Mouse (Mus musculus): ENCODE results near the gene Camk2b. TPM values are rescaled to one million over a fixed set of nuclear protein-coding genes. Genes with fewer than 3 reads are reported as not detected.

Gene Camk2b
- polyA plus RNA-seq, 1 experiment from 2014 or later: 2.7 TPM

DNA sequence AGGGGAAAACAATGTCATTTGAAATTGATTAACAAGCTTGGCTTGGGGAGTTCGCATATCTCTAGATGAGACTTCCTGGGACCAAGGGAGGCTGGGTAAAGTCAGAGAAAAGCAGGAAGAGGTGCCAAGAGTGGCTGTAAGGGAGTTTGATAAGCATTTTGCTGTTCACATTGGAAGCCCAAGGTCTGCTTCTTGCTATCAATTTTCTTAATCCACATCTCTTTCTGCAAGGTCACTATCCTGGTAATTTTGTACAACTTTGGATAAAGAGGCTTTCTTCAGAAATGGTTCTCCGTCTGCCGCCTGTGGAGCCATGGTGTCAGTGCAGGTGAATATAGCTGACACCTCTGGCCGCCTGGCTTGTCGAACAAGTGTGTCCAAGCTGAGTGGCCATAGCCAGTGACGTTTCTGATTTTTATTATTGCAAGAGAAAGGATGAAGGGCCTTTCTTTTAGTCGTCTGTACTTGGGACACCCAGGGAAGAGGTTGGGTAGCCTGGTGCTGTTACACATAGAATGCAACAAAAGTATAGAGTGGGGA lies 111.1 kb downstream of the Camk2b start:
- Histone ChIP-seq H3K4me1 (ENCODE audit: control insufficient read depth, insufficient read depth, low read length) (peaks cover 22% of the 10 kb centered on the region; the same call in 1 of the 2 replicates), H3K9ac (ENCODE audit: low read depth, low read length) (peak overlapping the region; percentile 91), H3K36me3 (ENCODE audit: control insufficient read depth, insufficient read depth, low read length) (no peaks in the 10 kb centered on the region; the same call in 1 of the 2 replicates), H3K4me3 (ENCODE audit: low read depth, low read length) (peak overlapping the region; percentile 77), H3K27me3 (ENCODE audit: control insufficient read depth, insufficient read depth, low read length) (no peaks in the 10 kb centered on the region), H3K27ac (ENCODE audit: low read depth, low read length) (peak overlapping the region; percentile 87), H3K9me3 (replicated peaks; ENCODE audit: control insufficient read depth, low read length) (no peaks in the 10 kb centered on the region), H3K4me2 (peak overlapping the region; percentile 80)
- 6% methylated on average over 7 of the region's 7 CpGs for WGBS (ENCODE audit: insufficient replicate concordance)
- ATAC-seq (replicated peaks; ENCODE audit: insufficient number of reproducible peaks, low FRiP score, low TSS enrichment): peak; percentile 64

- no peak for ATAC-seq (replicated peaks; ENCODE audit: insufficient number of reproducible peaks, low FRiP score, low TSS enrichment)
- Histone ChIP-seq H3K27me3 (ENCODE audit: control insufficient read depth, insufficient read depth, low read length) (no peaks in the 10 kb centered on the region), H3K4me3 (ENCODE audit: low read depth, low read length) (no peak overlapping the region), H3K4me1 (ENCODE audit: control insufficient read depth, insufficient read depth, low read length) (peaks cover 24% of the 10 kb centered on the region; the same call in 1 of the 2 replicates), H3K9me3 (replicated peaks; ENCODE audit: control insufficient read depth, low read length) (no peaks in the 10 kb centered on the region), H3K27ac (ENCODE audit: low read depth, low read length) (no peak overlapping the region), H3K36me3 (ENCODE audit: control insufficient read depth, insufficient read depth, low read length) (no peaks in the 10 kb centered on the region; the same call in 1 of the 2 replicates), H3K4me2 (no peak overlapping the region), H3K9ac (ENCODE audit: low read depth, low read length) (no peak overlapping the region)
- 68% methylated on average over 5 of the region's 5 CpGs for WGBS (ENCODE audit: insufficient replicate concordance)
These were observed 111.7 kb downstream of the Camk2b start for GRCm38 (mm10) chr11:5954435-5954834.

DNA sequence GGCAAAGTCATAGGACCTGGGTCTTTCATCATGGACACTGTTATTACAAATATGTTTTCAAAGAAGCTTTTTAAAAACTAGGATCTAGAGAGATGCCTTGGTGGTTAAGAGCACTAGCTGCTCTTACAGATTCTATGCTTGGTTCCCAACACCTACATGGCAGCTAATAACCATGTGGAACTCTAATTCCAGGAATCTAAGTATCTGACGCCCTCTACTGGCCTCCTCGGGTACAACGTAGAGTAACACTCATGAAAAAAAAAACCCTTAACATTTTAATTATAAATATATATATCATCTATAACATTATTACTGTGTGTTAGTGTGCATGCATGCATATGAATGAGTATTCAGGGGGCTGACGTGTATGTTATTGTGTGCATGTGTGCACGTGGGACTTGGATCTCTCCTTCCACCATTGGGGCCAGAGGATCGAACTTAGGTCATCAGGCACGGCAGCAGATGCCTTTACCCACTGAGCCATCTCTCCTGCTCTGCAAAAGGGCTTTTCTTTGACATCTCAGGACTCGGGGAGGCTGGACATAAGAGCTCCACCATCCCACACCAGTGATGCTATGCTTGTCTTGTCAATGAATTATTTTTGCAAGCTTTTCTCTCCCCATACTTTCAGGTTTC lies 112.9 kb downstream of the Camk2b start:
- Histone ChIP-seq H3K27me3 (ENCODE audit: control insufficient read depth, insufficient read depth, low read length) (no peaks in the 10 kb centered on the region), H3K9me3 (replicated peaks; ENCODE audit: control insufficient read depth, low read length) (no peaks in the 10 kb centered on the region), H3K4me2 (no peak overlapping the region), H3K4me1 (ENCODE audit: control insufficient read depth, insufficient read depth, low read length) (peaks cover 28% of the 10 kb centered on the region; the same call in 1 of the 2 replicates), H3K36me3 (ENCODE audit: control insufficient read depth, insufficient read depth, low read length) (no peaks in the 10 kb centered on the region; the same call in 1 of the 2 replicates), H3K27ac (ENCODE audit: low read depth, low read length) (0 out of 2 replicates have a peak overlapping the region, but pooled peaks have one; percentile 7), H3K9ac (ENCODE audit: low read depth, low read length) (no peak overlapping the region), H3K4me3 (ENCODE audit: low read depth, low read length) (no peak overlapping the region)
- no peak for ATAC-seq (replicated peaks; ENCODE audit: insufficient number of reproducible peaks, low FRiP score, low TSS enrichment)
- 28% methylated on average over 8 of the region's 8 CpGs for WGBS (ENCODE audit: insufficient replicate concordance)

DNA sequence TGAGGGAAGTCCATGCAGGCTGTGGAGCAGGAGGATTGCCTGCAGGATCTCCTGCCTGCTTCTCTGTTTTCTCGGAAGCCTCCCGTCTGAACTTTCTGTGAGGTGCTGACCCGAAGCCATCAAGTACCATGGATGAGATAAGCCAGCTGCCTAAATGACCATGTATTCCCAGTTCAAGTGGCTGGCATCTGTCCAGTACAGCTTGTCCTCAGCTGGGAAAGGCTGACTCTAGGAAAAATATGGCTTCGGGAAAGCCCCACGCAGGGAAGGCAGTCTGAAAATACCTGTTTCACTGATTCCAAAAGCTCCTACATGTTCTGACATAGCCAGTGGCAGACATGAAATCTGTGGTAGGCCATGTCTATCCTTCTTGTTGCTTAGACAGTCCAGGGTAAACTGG lies 113.7 kb downstream of the Camk2b start:
- Histone ChIP-seq H3K4me1 (ENCODE audit: control insufficient read depth, insufficient read depth, low read length) (peaks cover 27% of the 10 kb centered on the region), H3K9me3 (replicated peaks; ENCODE audit: control insufficient read depth, low read length) (no peaks in the 10 kb centered on the region), H3K4me2 (no peak overlapping the region), H3K27ac (ENCODE audit: low read depth, low read length) (peak overlapping the region; percentile 7; the same call in 1 of the 2 replicates), H3K27me3 (ENCODE audit: control insufficient read depth, insufficient read depth, low read length) (no peaks in the 10 kb centered on the region), H3K4me3 (ENCODE audit: low read depth, low read length) (no peak overlapping the region), H3K36me3 (ENCODE audit: control insufficient read depth, insufficient read depth, low read length) (no peaks in the 10 kb centered on the region; the same call in 1 of the 2 replicates), H3K9ac (ENCODE audit: low read depth, low read length) (0 out of 2 replicates have a peak overlapping the region, but pooled peaks have one; percentile 10)
- no peak for ATAC-seq (replicated peaks; ENCODE audit: insufficient number of reproducible peaks, low FRiP score, low TSS enrichment)
- WGBS (ENCODE audit: insufficient replicate concordance): 22% methylated on average over 5 of the region's 5 CpGs

DNA sequence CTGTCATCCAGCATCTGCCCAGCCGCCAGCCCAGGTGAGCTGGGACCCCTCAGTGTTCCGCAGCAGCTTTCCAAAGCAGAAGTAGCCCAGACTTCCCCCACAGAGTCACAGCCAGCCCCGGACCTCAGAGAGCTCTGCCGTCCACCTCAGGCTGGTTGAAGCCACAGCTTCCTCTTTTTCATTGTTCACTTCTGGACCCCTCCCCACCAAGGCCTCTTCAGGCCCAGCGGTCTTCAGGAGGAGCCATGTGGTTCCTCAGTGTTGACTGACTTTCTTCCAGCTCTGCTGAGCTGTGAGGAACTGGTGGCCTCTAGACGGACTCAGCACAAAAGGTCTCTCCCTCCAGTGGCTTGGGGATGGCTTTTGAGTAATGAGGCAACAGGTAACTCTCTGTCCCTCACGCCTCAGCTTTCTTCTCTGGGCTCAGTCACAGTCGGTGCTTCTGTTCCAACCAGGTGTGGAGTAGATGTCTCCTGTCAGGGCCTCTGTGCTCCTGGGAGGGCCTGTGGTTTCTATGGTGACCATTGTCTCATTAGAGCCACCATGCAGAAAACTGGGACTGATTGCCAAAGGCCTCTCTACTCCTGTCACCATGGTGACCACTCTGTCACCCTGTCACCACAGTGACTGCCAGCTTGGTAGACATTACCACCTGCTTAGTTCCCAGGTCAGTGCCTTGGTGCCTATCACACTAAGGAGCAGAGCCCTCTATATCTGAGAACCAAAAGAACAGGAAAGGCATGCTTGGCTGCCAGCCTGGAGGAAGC lies 116.4 kb downstream of the Camk2b start, which contains the start of gene Gck:
Gene Gck, minus strand, starts transcription at position 496 of the 767 bp plus-strand sequence.
- no peak; the same call in 1 of the 2 replicates for ATAC-seq (replicated peaks; ENCODE audit: insufficient number of reproducible peaks, low FRiP score, low TSS enrichment)
- peaks cover 18% of the 10 kb centered on the region for H3K4me1 ChIP-seq (ENCODE audit: control insufficient read depth, insufficient read depth, low read length)
- no peaks in the 10 kb centered on the region for H3K36me3 ChIP-seq (ENCODE audit: control insufficient read depth, insufficient read depth, low read length)
- H3K9ac ChIP-seq (ENCODE audit: low read depth, low read length): 0 out of 2 replicates have a peak within 1 kb of the TSS, but pooled peaks have one; percentile 35
- no peak within 1 kb of the TSS for H3K4me2 ChIP-seq
- no peaks in the 10 kb centered on the region for H3K9me3 ChIP-seq (replicated peaks; ENCODE audit: control insufficient read depth, low read length)
- no peak within 1 kb of the TSS for H3K27ac ChIP-seq (ENCODE audit: low read depth, low read length)
- H3K27me3 ChIP-seq (ENCODE audit: control insufficient read depth, insufficient read depth, low read length): no peaks in the 10 kb centered on the region
- WGBS (ENCODE audit: insufficient replicate concordance): 58% methylated on average over 8 of the region's 8 CpGs
- H3K4me3 ChIP-seq (ENCODE audit: low read depth, low read length): no peak within 1 kb of the TSS

GRCm38 (mm10) chr11:5948546-5949250 lies 117.5 kb downstream of the Camk2b start:
- H3K27ac ChIP-seq (ENCODE audit: low read depth, low read length): no peak overlapping the region
- no peak for ATAC-seq (replicated peaks; ENCODE audit: insufficient number of reproducible peaks, low FRiP score, low TSS enrichment)
- peaks cover 14% of the 10 kb centered on the region for H3K4me1 ChIP-seq (ENCODE audit: control insufficient read depth, insufficient read depth, low read length)
- H3K9ac ChIP-seq (ENCODE audit: low read depth, low read length): no peak overlapping the region
- H3K36me3 ChIP-seq (ENCODE audit: control insufficient read depth, insufficient read depth, low read length): no peaks in the 10 kb centered on the region
- H3K4me3 ChIP-seq (ENCODE audit: low read depth, low read length): no peak overlapping the region
- no peaks in the 10 kb centered on the region for H3K9me3 ChIP-seq (replicated peaks; ENCODE audit: control insufficient read depth, low read length)
- no peak overlapping the region for H3K4me2 ChIP-seq
- 53% methylated on average over 10 of the region's 10 CpGs for WGBS (ENCODE audit: insufficient replicate concordance)
- H3K27me3 ChIP-seq (ENCODE audit: control insufficient read depth, insufficient read depth, low read length): no peaks in the 10 kb centered on the region

GRCm38 (mm10) chr11:5947796-5948195 lies 118.4 kb downstream of the Camk2b start:
- 47% methylated on average over 4 of the region's 4 CpGs for WGBS (ENCODE audit: insufficient replicate concordance)
- Histone ChIP-seq H3K4me1 (ENCODE audit: control insufficient read depth, insufficient read depth, low read length) (peaks cover 13% of the 10 kb centered on the region), H3K4me3 (ENCODE audit: low read depth, low read length) (no peak overlapping the region), H3K36me3 (ENCODE audit: control insufficient read depth, insufficient read depth, low read length) (no peaks in the 10 kb centered on the region), H3K9ac (ENCODE audit: low read depth, low read length) (no peak overlapping the region), H3K9me3 (replicated peaks; ENCODE audit: control insufficient read depth, low read length) (no peaks in the 10 kb centered on the region), H3K4me2 (no peak overlapping the region), H3K27ac (ENCODE audit: low read depth, low read length) (no peak overlapping the region), H3K27me3 (ENCODE audit: control insufficient read depth, insufficient read depth, low read length) (no peaks in the 10 kb centered on the region)
- ATAC-seq (replicated peaks; ENCODE audit: insufficient number of reproducible peaks, low FRiP score, low TSS enrichment): no peak

DNA sequence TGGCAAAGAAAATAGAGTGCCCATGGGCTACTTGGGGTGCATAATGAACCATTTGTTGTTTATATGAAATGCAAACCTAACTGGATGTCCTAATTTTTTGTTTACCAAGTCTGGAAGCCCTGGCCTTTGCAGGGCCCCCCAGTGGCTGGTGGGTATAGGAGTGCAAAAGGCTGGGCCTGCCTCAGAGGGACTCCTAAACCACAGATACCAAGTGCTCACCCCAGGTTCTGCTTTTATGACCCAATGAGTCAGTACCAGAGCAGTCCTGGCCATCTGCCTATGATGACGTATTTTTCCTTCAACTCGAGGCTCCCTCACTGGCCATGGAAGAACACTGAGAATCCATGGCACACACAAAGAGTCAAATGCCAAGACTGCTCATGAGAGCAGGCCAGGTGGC lies 121.1 kb downstream of the Camk2b start:
- ATAC-seq (replicated peaks; ENCODE audit: insufficient number of reproducible peaks, low FRiP score, low TSS enrichment): no peak
- Histone ChIP-seq H3K4me2 (no peak overlapping the region), H3K4me3 (ENCODE audit: low read depth, low read length) (no peak overlapping the region), H3K4me1 (ENCODE audit: control insufficient read depth, insufficient read depth, low read length) (peaks cover 6% of the 10 kb centered on the region; the same call in 1 of the 2 replicates), H3K27me3 (ENCODE audit: control insufficient read depth, insufficient read depth, low read length) (no peaks in the 10 kb centered on the region), H3K36me3 (ENCODE audit: control insufficient read depth, insufficient read depth, low read length) (no peaks in the 10 kb centered on the region), H3K9me3 (replicated peaks; ENCODE audit: control insufficient read depth, low read length) (no peaks in the 10 kb centered on the region), H3K27ac (ENCODE audit: low read depth, low read length) (no peak overlapping the region), H3K9ac (ENCODE audit: low read depth, low read length) (no peak overlapping the region)
- 64% methylated on average over 2 of the region's 2 CpGs for WGBS (ENCODE audit: insufficient replicate concordance)

Data from heart, embryonic 11.5 days (tissue).